Mouse (Mus musculus) forebrain, embryonic 13.5 days (tissue): ENCODE results near the gene Polrmt. TPM values are rescaled to one million over a fixed set of nuclear protein-coding genes. Genes with fewer than 3 reads are reported as not detected.
A peak's percentile ranks its signal among the peaks of the same experiment; 100 is the strongest.

Source experiments
- ATAC-seq: fragments of 200-750 bp; cut with Nextera tagmentation; 2 replicates; pipeline ENCODE4 v1.8.0; 2017
- H3K27ac ChIP-seq: fragments of 300-500 bp; sonication (generic); 2 replicates; pipeline ENCODE4 v1.5.1; 2015; ENCODE audit warnings: inconsistent platforms, mild to moderate bottlenecking, moderate library complexity
- H3K27me3 ChIP-seq: fragments of 300-500 bp; sonication (generic); 2 replicates; pipeline ENCODE4 v1.6.1; 2015; ENCODE audit warnings: mild to moderate bottlenecking, inconsistent platforms
- H3K36me3 ChIP-seq: fragments of 300-500 bp; sonication (generic); 2 replicates; pipeline ENCODE4 v1.6.1; 2015; ENCODE audit warnings: mild to moderate bottlenecking, inconsistent platforms; ENCODE audit not compliant: poor library complexity, severe bottlenecking
- H3K4me1 ChIP-seq: fragments of 300-500 bp; sonication (generic); 2 replicates; pipeline ENCODE4 v1.6.1; 2015; ENCODE audit warnings: inconsistent platforms
- H3K4me2 ChIP-seq: fragments of 300-500 bp; sonication (generic); 2 replicates; pipeline ENCODE4 v1.6.1; 2015; ENCODE audit warnings: inconsistent platforms, mild to moderate bottlenecking, moderate library complexity
- H3K4me3 ChIP-seq: fragments of 300-500 bp; sonication (generic); 2 replicates; pipeline ENCODE4 v1.5.1; 2015; ENCODE audit warnings: mild to moderate bottlenecking, inconsistent platforms
- H3K9ac ChIP-seq: fragments of 300-500 bp; sonication (generic); 2 replicates; pipeline ENCODE4 v1.6.1; 2015; ENCODE audit warnings: mild to moderate bottlenecking, inconsistent platforms
- H3K9me3 ChIP-seq: fragments of 300-500 bp; sonication (generic); replicated peaks from 2 replicates; pipeline ENCODE4 v1.6.1; 2016; ENCODE audit warnings: inconsistent platforms
- WGBS: fragments of 180-500 bp; shearing (Covaris S2); methylation state at CpG from one replicate; pipeline ENCODE4 v1.1.7; 2015; 5-methylcytosine and 5-hydroxymethylcytosine counted together
- polyA plus RNA-seq: library from polyadenylated mRNA; unstranded; fragments of >200 nt; fragmentation: Nextera tagmentation; extraction: Ambion mirVana; gene quantifications from 2 replicates; pipeline ENCODE4 v1.2.1, GENCODE M21; 2015

Gene Polrmt
- polyA plus RNA-seq, 1 experiment from 2014 or later: 39.1 TPM

DNA sequence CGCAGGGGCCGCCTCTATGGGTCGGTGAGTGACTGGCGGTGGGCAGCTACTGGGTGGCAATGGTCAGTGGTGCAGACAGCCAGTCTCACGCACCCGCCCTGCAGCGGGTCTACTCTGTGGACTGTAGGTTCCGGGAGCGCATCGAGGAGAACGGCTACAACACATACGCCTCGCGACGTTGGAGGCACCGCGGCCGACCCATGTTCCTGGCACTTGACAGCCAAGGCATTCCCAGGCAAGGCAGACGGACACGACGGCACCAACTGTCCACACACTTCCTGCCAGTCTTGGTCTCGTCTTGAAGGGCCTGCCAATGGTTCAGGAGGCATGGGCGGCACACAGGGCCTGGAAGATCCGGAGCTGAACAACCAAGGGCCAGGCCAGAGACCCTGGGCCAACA lies 10.3 kb upstream of the Polrmt start:
- ATAC-seq: no peak
- 90% methylated on average over 24 of the region's 24 CpGs for WGBS
- H3K36me3 ChIP-seq: peaks cover 59% of the 10 kb centered on the region

GRCm38 (mm10) chr10:79755854-79756253 lies 9.5 kb upstream of the Polrmt start:
- 80% methylated on average over 3 of the region's 3 CpGs for WGBS
- 0 out of 2 replicates have a peak overlapping the region, but pooled peaks have one; percentile 76 for H3K4me2 ChIP-seq

More for the DNA sequence above, 10.3 kb upstream of the Polrmt start:
- Histone ChIP-seq H3K9ac (no peak overlapping the region), H3K27ac (no peak overlapping the region), H3K9me3 (no peaks in the 10 kb centered on the region), H3K4me2 (no peak overlapping the region), H3K4me1 (peaks cover 10% of the 10 kb centered on the region), H3K27me3 (no peaks in the 10 kb centered on the region), H3K4me3 (no peak overlapping the region)

GRCm38 (mm10) chr10:79754856-79755516 lies 8.6 kb upstream of the Polrmt start, which contains the start of gene Fgf22:
Gene Fgf22, plus strand, starts transcription at chr10:79755076.
- Histone ChIP-seq H3K27ac (no peak within 1 kb of the TSS), H3K4me2 (peak within 1 kb of the TSS; percentile 76), H3K27me3 (no peaks in the 10 kb centered on the region), H3K9ac (peak within 1 kb of the TSS; percentile 58), H3K4me1 (peaks cover 10% of the 10 kb centered on the region), H3K4me3 (peak within 1 kb of the TSS; percentile 41), H3K9me3 (no peaks in the 10 kb centered on the region), H3K36me3 (peaks cover 42% of the 10 kb centered on the region)
- peak; percentile 82 for ATAC-seq
- 1% methylated on average over 36 of the region's 36 CpGs for WGBS

More at GRCm38 (mm10) chr10:79755854-79756253, 9.5 kb upstream of the Polrmt start:
- Histone ChIP-seq H3K4me1 (peaks cover 10% of the 10 kb centered on the region), H3K27ac (no peak overlapping the region), H3K36me3 (peaks cover 51% of the 10 kb centered on the region), H3K27me3 (no peaks in the 10 kb centered on the region), H3K9me3 (no peaks in the 10 kb centered on the region), H3K9ac (no peak overlapping the region), H3K4me3 (no peak overlapping the region)
- no peak for ATAC-seq

GRCm38 (mm10) chr10:79748496-79748895 lies 2.1 kb upstream of the Polrmt start:
- Histone ChIP-seq H3K4me2 (no peak overlapping the region), H3K4me1 (peaks cover 12% of the 10 kb centered on the region), H3K27me3 (no peaks in the 10 kb centered on the region), H3K9me3 (no peaks in the 10 kb centered on the region), H3K36me3 (peaks cover 12% of the 10 kb centered on the region), H3K4me3 (no peak overlapping the region), H3K27ac (no peak overlapping the region), H3K9ac (no peak overlapping the region)
- no peak for ATAC-seq
- 86% methylated on average over 6 of the region's 6 CpGs for WGBS

GRCm38 (mm10) chr10:79746774-79747151 lies 382 bp upstream of the Polrmt start:
- Histone ChIP-seq H3K4me3 (peak overlapping the region; percentile 17), H3K9ac (peak overlapping the region; percentile 47; the same call in 1 of the 2 replicates), H3K27ac (no peak overlapping the region), H3K9me3 (no peaks in the 10 kb centered on the region), H3K36me3 (peaks cover 28% of the 10 kb centered on the region), H3K4me2 (peak overlapping the region; percentile 80), H3K4me1 (peaks cover 12% of the 10 kb centered on the region), H3K27me3 (no peaks in the 10 kb centered on the region)
- ATAC-seq: peak; percentile 78
- WGBS: 23% methylated on average over 6 of the region's 6 CpGs

DNA sequence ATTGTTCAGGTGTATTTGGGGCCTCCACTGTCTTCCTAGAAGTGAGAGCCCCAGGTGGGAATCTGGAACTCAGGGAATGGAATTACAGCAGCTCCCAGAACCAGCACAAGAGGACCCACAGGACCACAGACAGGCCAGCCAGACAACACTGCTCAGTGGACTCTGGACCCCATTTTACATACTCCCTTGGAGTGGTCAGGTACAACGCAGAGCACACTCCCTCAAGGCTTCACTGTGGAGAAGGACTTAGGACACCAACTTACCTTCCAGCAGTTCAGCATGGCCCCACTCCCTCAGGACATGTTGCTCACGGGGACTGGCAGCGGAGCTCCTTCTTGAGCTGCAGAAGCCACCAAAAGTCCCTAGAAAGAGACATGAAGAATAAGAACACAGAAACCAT lies 970 bp downstream of the Polrmt start:
- Histone ChIP-seq H3K9ac (peak overlapping the region; percentile 71), H3K27me3 (no peaks in the 10 kb centered on the region), H3K27ac (no peak overlapping the region), H3K4me1 (peaks cover 12% of the 10 kb centered on the region), H3K4me2 (peak overlapping the region; percentile 80), H3K4me3 (peak overlapping the region; percentile 63), H3K9me3 (peaks cover 3% of the 10 kb centered on the region; the same call in 1 of the 2 replicates), H3K36me3 (peaks cover 41% of the 10 kb centered on the region)
- WGBS: 88% methylated on average over 3 of the region's 3 CpGs
- ATAC-seq: no peak

DNA sequence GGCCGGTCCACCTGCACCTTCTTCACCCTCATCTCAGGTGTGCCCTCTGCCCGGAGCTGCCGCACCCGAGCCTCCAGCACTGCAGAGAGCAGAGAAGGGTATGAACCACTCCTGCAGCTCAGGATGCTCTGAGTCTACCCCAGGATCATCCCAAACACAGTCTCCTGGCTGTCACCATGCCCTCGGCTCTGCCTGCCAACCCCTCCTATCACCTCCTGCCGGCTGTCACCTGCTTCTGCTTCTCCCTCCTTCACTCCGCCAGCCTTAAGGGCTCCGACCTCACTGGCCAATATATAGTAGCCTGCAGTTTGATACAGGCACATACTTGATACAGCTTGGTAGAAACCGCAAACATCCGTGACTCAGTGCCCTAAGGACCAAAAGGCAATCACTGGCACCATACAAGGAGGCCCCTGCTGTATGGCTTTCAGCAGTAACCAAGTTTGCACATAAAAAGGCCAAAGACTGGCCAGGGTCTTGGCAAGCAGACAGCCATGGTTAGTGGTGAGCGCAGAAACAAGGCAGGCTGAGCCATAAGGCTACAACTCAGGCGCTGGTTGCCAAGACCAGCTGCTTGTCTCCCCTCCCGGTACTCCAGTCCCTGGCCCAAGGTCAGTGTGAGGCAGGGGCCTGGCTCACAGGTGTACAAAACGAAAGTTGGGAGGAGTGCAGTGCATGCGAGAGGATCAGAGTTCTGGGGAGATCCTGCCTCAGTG lies 2.6 kb downstream of the Polrmt start:
- peaks cover 12% of the 10 kb centered on the region for H3K4me1 ChIP-seq
- H3K27me3 ChIP-seq: no peaks in the 10 kb centered on the region
- ATAC-seq: no peak
- peaks cover 19% of the 10 kb centered on the region for H3K9me3 ChIP-seq
- no peak overlapping the region for H3K27ac ChIP-seq
- H3K4me2 ChIP-seq: no peak overlapping the region
- H3K36me3 ChIP-seq: peaks cover 57% of the 10 kb centered on the region
- H3K4me3 ChIP-seq: no peak overlapping the region
- WGBS: 91% methylated on average over 15 of the region's 15 CpGs
- H3K9ac ChIP-seq: no peak overlapping the region

DNA sequence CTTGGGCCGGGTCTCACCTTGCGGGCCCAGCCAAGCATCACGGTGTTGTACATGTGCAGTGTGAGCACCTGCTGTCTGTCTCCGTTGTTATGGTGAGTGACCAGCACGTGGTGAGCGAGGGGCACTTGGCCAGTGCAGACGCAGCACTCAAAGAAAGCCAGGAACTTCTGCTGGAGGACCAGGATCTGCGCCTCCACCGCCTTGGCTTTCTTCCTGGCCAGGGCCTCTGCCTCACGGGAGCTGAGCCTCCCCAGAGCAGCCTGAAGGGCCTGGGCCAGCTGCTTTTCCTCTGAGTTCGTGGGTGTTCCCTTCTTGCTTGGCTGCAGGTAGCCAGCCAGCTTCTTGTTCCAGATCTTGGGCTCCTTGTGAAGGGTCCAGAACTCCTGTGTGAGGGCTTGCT lies 3.2 kb downstream of the Polrmt start:
- H3K4me1 ChIP-seq: peaks cover 12% of the 10 kb centered on the region
- no peak overlapping the region for H3K27ac ChIP-seq
- no peak overlapping the region for H3K4me3 ChIP-seq
- ATAC-seq: no peak
- no peaks in the 10 kb centered on the region for H3K27me3 ChIP-seq
- H3K4me2 ChIP-seq: no peak overlapping the region
- peaks cover 24% of the 10 kb centered on the region for H3K9me3 ChIP-seq
- no peak overlapping the region for H3K9ac ChIP-seq
- 90% methylated on average over 11 of the region's 11 CpGs for WGBS
- peaks cover 64% of the 10 kb centered on the region for H3K36me3 ChIP-seq

GRCm38 (mm10) chr10:79740863-79741262 lies 5.5 kb downstream of the Polrmt start:
- no peak overlapping the region for H3K27ac ChIP-seq
- WGBS: 64% methylated on average over 11 of the region's 11 CpGs
- no peak overlapping the region for H3K9ac ChIP-seq
- no peak overlapping the region for H3K4me3 ChIP-seq
- peaks cover 8% of the 10 kb centered on the region for H3K4me1 ChIP-seq
- H3K4me2 ChIP-seq: no peak overlapping the region
- peaks cover 87% of the 10 kb centered on the region for H3K36me3 ChIP-seq
- ATAC-seq: no peak
- peaks cover 7% of the 10 kb centered on the region for H3K27me3 ChIP-seq
- H3K9me3 ChIP-seq: peaks cover 29% of the 10 kb centered on the region

- Histone ChIP-seq H3K9ac (no peak overlapping the region), H3K36me3 (peaks cover 98% of the 10 kb centered on the region), H3K27me3 (peaks cover 19% of the 10 kb centered on the region), H3K4me2 (no peak overlapping the region), H3K27ac (no peak overlapping the region), H3K4me3 (no peak overlapping the region), H3K4me1 (0 out of 2 replicates have a peak, but pooled peaks cover 3% of the 10 kb centered on the region), H3K9me3 (peaks cover 32% of the 10 kb centered on the region)
- 96% methylated on average over 28 of the region's 28 CpGs for WGBS
- no peak for ATAC-seq
These were observed 7.1 kb downstream of the Polrmt start for GRCm38 (mm10) chr10:79739234-79739633.

DNA sequence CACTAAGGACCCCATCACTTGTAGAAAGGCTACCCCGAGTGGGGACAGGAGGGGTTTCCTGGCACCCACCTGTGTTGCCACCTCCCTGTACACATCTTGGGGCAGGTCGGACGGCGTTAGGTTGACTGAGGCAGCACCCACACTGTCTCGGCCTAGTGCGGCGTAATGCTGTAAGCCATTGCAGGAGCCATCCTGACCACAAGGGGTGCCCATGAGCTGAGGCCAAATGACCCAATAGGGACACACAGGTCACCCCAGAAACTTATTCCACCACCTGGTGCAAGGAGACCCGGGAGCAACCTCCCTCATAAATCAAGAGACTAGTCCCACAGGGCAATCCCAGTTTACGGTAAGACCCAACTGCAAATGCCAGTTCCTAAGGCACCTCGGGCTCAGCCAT lies 8.1 kb downstream of the Polrmt start:
- no peak overlapping the region for H3K9ac ChIP-seq
- H3K27me3 ChIP-seq: peaks cover 19% of the 10 kb centered on the region
- H3K4me2 ChIP-seq: no peak overlapping the region
- peaks cover 98% of the 10 kb centered on the region for H3K36me3 ChIP-seq
- no peak overlapping the region for H3K4me3 ChIP-seq
- 85% methylated on average over 10 of the region's 10 CpGs for WGBS
- H3K4me1 ChIP-seq: 0 out of 2 replicates have a peak, but pooled peaks cover 3% of the 10 kb centered on the region
- peaks cover 32% of the 10 kb centered on the region for H3K9me3 ChIP-seq
- H3K27ac ChIP-seq: no peak overlapping the region
- no peak for ATAC-seq

DNA sequence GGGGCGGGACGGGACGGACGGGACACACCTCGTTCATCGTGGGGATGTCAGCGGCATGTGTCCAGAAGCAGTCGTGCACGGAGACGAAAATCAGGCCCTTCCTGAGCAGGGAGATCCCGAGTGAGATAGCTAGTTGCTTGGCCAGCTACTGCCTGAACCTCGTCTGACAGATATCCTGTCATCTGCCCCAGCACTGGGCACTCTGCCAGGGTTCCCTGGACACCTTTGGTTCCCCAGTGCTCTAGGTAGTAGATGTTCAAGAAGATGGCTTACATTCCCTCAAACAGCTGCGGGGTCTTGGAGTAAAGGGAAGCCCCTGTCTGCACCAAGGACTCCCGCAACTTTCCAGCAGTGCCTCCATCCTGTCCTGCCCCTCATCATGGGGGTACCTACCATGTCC lies 9.7 kb downstream of the Polrmt start:
- Histone ChIP-seq H3K36me3 (peaks cover 91% of the 10 kb centered on the region), H3K4me2 (no peak overlapping the region), H3K27ac (no peak overlapping the region), H3K4me1 (0 out of 2 replicates have a peak, but pooled peaks cover 3% of the 10 kb centered on the region), H3K4me3 (no peak overlapping the region), H3K9ac (no peak overlapping the region), H3K9me3 (peaks cover 32% of the 10 kb centered on the region), H3K27me3 (peaks cover 19% of the 10 kb centered on the region)
- ATAC-seq: no peak
- WGBS: 93% methylated on average over 14 of the region's 14 CpGs
